Mouse (Mus musculus) liver, postnatal 0 days (tissue): ENCODE results near the gene Nkpd1. TPM values are rescaled to one million over a fixed set of nuclear protein-coding genes. Genes with fewer than 3 reads are reported as not detected.

Experiments
- ATAC-seq: fragments of 200-750 bp; cut with Nextera tagmentation; 2 replicates; pipeline ENCODE4 v1.8.0; 2017; ENCODE audit warnings: mild to moderate bottlenecking, moderate library complexity
- DNase-seq: peaks from one replicate; pipeline ENCODE4 v3.0.0-alpha.2; 2016
- H3K27ac ChIP-seq: fragments of 300-500 bp; sonication (generic); 2 replicates; pipeline ENCODE4 v1.5.1; 2014; ENCODE audit warnings: antibody characterized with exemption, moderate library complexity, mild to moderate bottlenecking, low read depth
- H3K27me3 ChIP-seq: fragments of 300-500 bp; sonication (generic); 2 replicates; pipeline ENCODE4 v1.6.1; 2014; ENCODE audit warnings: low read length, control low read depth, mixed read lengths; ENCODE audit not compliant: insufficient read depth
- H3K36me3 ChIP-seq: fragments of 300-500 bp; sonication (generic); replicated peaks from 2 replicates; pipeline ENCODE4 v1.6.1; 2014; ENCODE audit warnings: mild to moderate bottlenecking, control low read depth, low read length, moderate library complexity, mixed read lengths; ENCODE audit not compliant: insufficient read depth
- H3K4me1 ChIP-seq: fragments of 300-500 bp; sonication (generic); 2 replicates; pipeline ENCODE4 v1.6.1; 2014; ENCODE audit warnings: antibody characterized with exemption, mild to moderate bottlenecking, control low read depth; ENCODE audit not compliant: insufficient read depth
- H3K4me2 ChIP-seq: fragments of 300-500 bp; sonication (generic); 2 replicates; pipeline ENCODE4 v1.6.1; 2014; ENCODE audit warnings: low read depth, mild to moderate bottlenecking, low read length, moderate library complexity, mixed read lengths
- H3K4me3 ChIP-seq: fragments of 300-500 bp; sonication (generic); 2 replicates; pipeline ENCODE4 v1.5.1; 2014; ENCODE audit warnings: low read depth, low read length
- H3K9ac ChIP-seq: fragments of 300-500 bp; sonication (generic); replicated peaks from 2 replicates; pipeline ENCODE4 v1.6.1; 2014; ENCODE audit warnings: mild to moderate bottlenecking, moderate library complexity
- H3K9me3 ChIP-seq: fragments of 300-500 bp; sonication (generic); 2 replicates; pipeline ENCODE4 v1.6.1; 2016; ENCODE audit warnings: mild to moderate bottlenecking, control low read depth, low read length, mixed read lengths
- CTCF ChIP-seq: sonication (generic); IDR thresholded peaks from 2 replicates; pipeline ENCODE4 v1.5.1; 2016; ENCODE audit warnings: antibody characterized with exemption, low read depth
- EP300 ChIP-seq: IDR thresholded peaks from 2 replicates; pipeline ENCODE4 v1.6.1; 2016; ENCODE audit warnings: antibody characterized with exemption, low read depth, mild to moderate bottlenecking
- WGBS: fragments of 180-500 bp; shearing (Covaris S2); extraction: QIAGEN DNeasy Blood & Tissue Kit; methylation state at CpG from one replicate; pipeline ENCODE4 v1.1.7; 2014; ENCODE audit not compliant: insufficient replicate concordance; 5-methylcytosine and 5-hydroxymethylcytosine counted together
- polyA plus RNA-seq: library from polyadenylated mRNA; unstranded; fragments of >200 nt; fragmentation: Nextera tagmentation; extraction: Ambion mirVana; gene quantifications from 2 replicates; pipeline ENCODE4 v1.2.1, GENCODE M21; 2015

Gene Nkpd1
- polyA plus RNA-seq, 1 experiment from 2014 or later, result not detected

- H3K27ac ChIP-seq, result peak overlapping the region; percentile 22; the same call in 1 of the 2 replicates
- no peaks in the 10 kb centered on the region; the same call in 1 of the 2 replicates for H3K36me3 ChIP-seq
- no peak overlapping the region for H3K4me3 ChIP-seq
- no peaks in the 10 kb centered on the region for H3K27me3 ChIP-seq
- peak; percentile 63 for ATAC-seq
- H3K4me2 ChIP-seq, result 0 out of 2 replicates have a peak overlapping the region, but pooled peaks have one; percentile 9
- no peak for DNase-seq
- H3K9me3 ChIP-seq, result no peaks in the 10 kb centered on the region
- TF ChIP-seq EP300 (no peak), CTCF (no peak)
- 61% methylated on average over 2 of the region's 2 CpGs for WGBS
- peaks cover 46% of the 10 kb centered on the region for H3K4me1 ChIP-seq
- no peak overlapping the region for H3K9ac ChIP-seq
These were observed 29.8 kb downstream of the Nkpd1 start for GRCm38 (mm10) chr7:19547344-19547969.

- TF ChIP-seq CTCF (no peak), EP300 (no peak)
- Histone ChIP-seq H3K9me3 (no peaks in the 10 kb centered on the region), H3K4me3 (no peak overlapping the region), H3K27me3 (no peaks in the 10 kb centered on the region), H3K27ac (no peak overlapping the region), H3K9ac (no peak overlapping the region), H3K4me2 (no peak overlapping the region), H3K4me1 (peaks cover 49% of the 10 kb centered on the region), H3K36me3 (peaks cover 8% of the 10 kb centered on the region)
- 86% methylated on average over 10 of the region's 10 CpGs for WGBS
- ATAC-seq, result no peak
- no peak for DNase-seq
These were observed 31.8 kb downstream of the Nkpd1 start for GRCm38 (mm10) chr7:19549394-19549793.

GRCm38 (mm10) chr7:19551634-19552033 lies 34.0 kb downstream of the Nkpd1 start:
- H3K4me3 ChIP-seq, result no peak overlapping the region
- TF ChIP-seq EP300 (no peak), CTCF (no peak)
- no peak overlapping the region for H3K9ac ChIP-seq
- H3K9me3 ChIP-seq, result no peaks in the 10 kb centered on the region
- peaks cover 17% of the 10 kb centered on the region for H3K36me3 ChIP-seq
- no peak overlapping the region for H3K27ac ChIP-seq
- peaks cover 37% of the 10 kb centered on the region for H3K4me1 ChIP-seq
- no peaks in the 10 kb centered on the region for H3K27me3 ChIP-seq
- 70% methylated on average over 5 of the region's 5 CpGs for WGBS
- DNase-seq, result no peak
- peak; percentile 60 for ATAC-seq
- no peak overlapping the region for H3K4me2 ChIP-seq

GRCm38 (mm10) chr7:19552443-19552842 lies 34.8 kb downstream of the Nkpd1 start:
- Histone ChIP-seq H3K4me1 (peaks cover 32% of the 10 kb centered on the region), H3K4me2 (no peak overlapping the region), H3K27ac (no peak overlapping the region), H3K27me3 (no peaks in the 10 kb centered on the region), H3K36me3 (peaks cover 22% of the 10 kb centered on the region), H3K9ac (0 out of 2 replicates have a peak overlapping the region, but pooled peaks have one; percentile 11), H3K4me3 (no peak overlapping the region), H3K9me3 (no peaks in the 10 kb centered on the region)
- TF ChIP-seq EP300, result no peak
- no peak for TF ChIP-seq CTCF
- WGBS, result 37% methylated on average over 2 of the region's 2 CpGs
- DNase-seq (no peak), ATAC-seq (no peak)

GRCm38 (mm10) chr7:19554168-19554567 lies 36.5 kb downstream of the Nkpd1 start:
- Histone ChIP-seq H3K4me3 (no peak overlapping the region), H3K27ac (no peak overlapping the region), H3K9ac (no peak overlapping the region), H3K9me3 (no peaks in the 10 kb centered on the region), H3K27me3 (no peaks in the 10 kb centered on the region), H3K4me1 (peaks cover 27% of the 10 kb centered on the region), H3K4me2 (no peak overlapping the region), H3K36me3 (peaks cover 33% of the 10 kb centered on the region)
- DNase-seq, result no peak
- WGBS, result 100% methylated on average over 1 of the region's 1 CpGs
- TF ChIP-seq EP300 (no peak), CTCF (no peak)
- ATAC-seq, result no peak

- H3K4me3 ChIP-seq, result no peak overlapping the region
These were observed 39.4 kb downstream of the Nkpd1 start for GRCm38 (mm10) chr7:19557086-19557485.

More at GRCm38 (mm10) chr7:19557086-19557485, 39.4 kb downstream of the Nkpd1 start:
- TF ChIP-seq EP300, result no peak
- no peak for TF ChIP-seq CTCF
- Histone ChIP-seq H3K27me3 (no peaks in the 10 kb centered on the region), H3K9ac (no peak overlapping the region; the same call in 1 of the 2 replicates), H3K9me3 (no peaks in the 10 kb centered on the region), H3K4me1 (peaks cover 40% of the 10 kb centered on the region), H3K36me3 (peaks cover 33% of the 10 kb centered on the region), H3K4me2 (no peak overlapping the region), H3K27ac (no peak overlapping the region)
- ATAC-seq (no peak), DNase-seq (no peak)
- WGBS, result 91% methylated on average over 2 of the region's 2 CpGs
